Mouse (Mus musculus): ENCODE data around the gene Krt77. TPM values are rescaled to one million over a fixed set of nuclear protein-coding genes. Genes with fewer than 3 reads are reported as not detected.
A peak's percentile ranks its signal among the peaks of the same experiment; 100 is the strongest.

The Krt77 gene
- total RNA-seq, 2 experiments from 2014 or later: 7.2 to 9.4 TPM

DNA sequence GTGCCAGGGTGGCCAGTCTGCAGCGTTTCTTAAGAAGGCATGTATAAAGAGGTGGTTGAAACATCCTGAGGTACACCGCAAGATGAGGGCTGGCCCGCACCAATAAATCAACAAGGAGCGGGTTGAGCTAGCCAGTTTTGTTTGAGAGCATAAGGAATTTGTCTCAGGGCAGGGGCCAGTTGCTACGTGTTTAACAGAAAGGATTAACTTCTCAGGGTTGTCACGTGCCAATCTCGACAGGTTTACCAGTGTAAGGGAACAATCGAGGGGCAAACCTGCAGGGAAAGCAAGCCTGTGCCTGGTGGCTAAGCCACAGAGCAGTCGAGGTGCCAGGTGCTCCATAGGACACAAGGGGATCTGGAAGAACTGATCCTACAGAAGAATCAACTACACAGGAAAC, 26.3 kb downstream of the Krt77 start:
- no peak for DNase-seq (ENCODE audit: low spot score in 2 of 2)

DNA sequence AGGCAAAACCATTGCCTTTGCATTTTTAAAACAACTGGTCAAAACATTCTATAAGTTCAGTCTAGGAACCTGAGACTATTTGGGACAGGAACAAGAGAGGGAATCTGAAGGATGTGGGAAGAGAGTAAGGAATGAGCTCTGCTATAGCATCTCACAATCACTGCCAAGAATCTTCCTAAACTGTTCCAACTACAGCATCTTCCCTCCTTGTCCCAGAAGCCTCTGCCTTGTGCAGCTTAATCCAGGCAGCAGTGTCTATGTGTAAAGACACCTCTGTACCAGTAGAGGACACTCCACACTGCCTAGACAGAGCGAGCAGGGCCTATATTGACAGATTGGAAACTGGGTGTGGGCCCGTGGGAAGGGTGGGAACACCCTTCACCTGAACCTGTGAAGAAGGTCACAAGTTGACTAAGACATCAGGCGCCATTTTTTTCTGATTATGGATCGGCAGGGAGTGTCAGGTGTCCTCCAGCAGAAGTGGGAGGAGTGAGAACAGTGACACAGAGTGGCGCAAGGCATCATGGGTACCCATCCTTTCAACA, 34.6 kb downstream of the Krt77 start:
- DNase-seq (ENCODE audit: low spot score in 2 of 2): no peak

DNA sequence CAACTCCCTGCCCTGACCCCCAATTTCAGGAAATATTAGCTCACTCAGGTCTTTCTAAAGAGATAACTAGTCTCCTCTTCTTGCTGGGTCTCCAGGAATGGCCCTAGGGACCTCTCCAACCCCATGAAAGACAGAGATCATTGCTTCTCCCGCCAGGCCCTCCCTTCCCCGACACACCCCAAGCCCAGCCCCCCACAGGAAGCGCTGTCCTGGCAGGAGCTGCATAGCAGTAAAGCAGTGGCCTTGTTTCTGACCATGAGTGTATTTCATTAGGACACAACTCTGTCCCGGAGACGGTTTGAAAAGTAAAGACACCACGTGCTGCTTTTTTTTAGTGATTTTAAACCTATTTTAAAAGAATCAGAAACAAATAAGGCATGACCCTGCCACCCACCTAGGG, 36.4 kb downstream of the Krt77 start:
- no peak for DNase-seq (ENCODE audit: low spot score in 2 of 2)

DNA sequence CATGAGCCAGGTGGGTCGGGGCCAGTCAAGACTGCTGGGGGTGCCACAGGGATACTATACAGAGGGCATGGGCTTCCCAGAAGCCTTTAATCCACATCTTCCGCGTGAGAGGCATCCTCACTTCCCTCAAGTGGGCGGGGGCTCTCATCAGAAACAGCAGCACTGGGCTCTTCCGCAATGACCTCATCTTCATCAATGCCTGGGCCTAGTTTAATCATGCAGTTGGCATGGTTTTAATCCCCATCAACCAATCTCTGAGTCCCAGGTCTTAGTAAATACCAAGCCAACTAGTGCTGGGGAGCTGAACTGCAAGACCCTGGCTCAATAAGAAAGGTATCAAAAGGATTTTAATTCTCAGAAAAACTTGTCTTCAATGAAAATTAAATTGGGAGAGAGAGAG, 40.1 kb downstream of the Krt77 start:
- DNase-seq (ENCODE audit: low spot score in 2 of 2): no peak

DNA sequence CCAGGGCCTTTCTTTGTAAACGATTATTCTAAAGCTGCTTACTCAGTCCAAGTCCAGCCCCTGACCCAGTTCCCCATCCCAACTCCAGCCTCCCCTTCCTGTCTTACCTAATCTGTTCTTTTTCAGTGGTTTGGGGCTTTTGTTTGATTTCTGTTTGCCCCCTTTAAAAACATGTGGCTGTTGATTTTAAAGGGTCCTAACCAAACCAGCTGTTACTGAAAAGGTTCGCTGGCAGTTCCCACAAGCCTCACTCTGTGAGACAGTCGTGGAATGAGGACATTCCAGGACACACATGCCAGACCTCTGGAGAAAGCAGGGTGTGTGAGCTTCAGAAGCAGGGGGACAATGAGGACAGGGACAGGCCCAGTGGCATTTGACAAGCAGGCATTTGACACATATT, 47.7 kb downstream of the Krt77 start:
- no peak for DNase-seq (ENCODE audit: low spot score in 2 of 2)

DNA sequence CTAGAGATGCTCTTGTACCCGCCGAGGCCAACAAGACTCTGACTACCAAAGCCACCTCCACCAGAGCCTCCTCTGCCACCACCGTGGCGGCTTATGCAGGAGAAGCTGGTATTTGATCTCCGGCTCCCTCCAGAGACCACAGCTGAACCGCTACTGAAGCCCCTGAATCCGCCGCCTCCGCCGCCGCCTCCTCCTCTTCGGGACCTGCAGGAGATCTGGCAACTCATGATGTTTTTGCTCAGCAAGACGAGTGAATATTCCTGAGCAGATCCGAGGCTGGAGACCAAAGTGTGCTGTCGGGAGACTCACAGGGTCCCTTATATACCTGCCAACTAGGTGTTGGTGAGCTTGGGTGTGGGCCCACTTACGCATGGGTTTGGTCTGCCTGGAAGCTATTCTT, 51.6 kb downstream of the Krt77 start, which contains the start of gene Krt2:
Krt2 (minus strand) TSS at position 295 of the 400 bp plus-strand sequence.
- DNase-seq (ENCODE audit: low spot score in 2 of 2): peak in 1 of 2 experiments; percentile 18

Small RNA genes within 50 kb of the gene (microRNA-seq; reads per million reads assigned to microRNA genes)
- 0 reads per million in 2 experiments for gene Gm44356

Other genes starting within 250 kb of the Krt77 start
- gene Gm5414, start 241.5 kb downstream of the Krt77 start, total RNA-seq (2021): not detected
- gene Gm5478, start 222.3 kb downstream of the Krt77 start, total RNA-seq (2021): not detected
- not detected for gene Krt6b, start 189.4 kb downstream of the Krt77 start, total RNA-seq (2021)
- gene Krt6a, start 175.4 kb downstream of the Krt77 start, total RNA-seq (2021): not detected
- under 1 TPM; 0.33 to 0.48 TPM for gene Krt5, start 156.8 kb downstream of the Krt77 start, total RNA-seq (2021)
- gene Krt71, start 126.6 kb downstream of the Krt77 start, total RNA-seq (2021): not detected
- gene Krt72, start 83.2 kb downstream of the Krt77 start, total RNA-seq (2021): not detected
- gene Krt73, start 67.4 kb downstream of the Krt77 start, total RNA-seq (2021): 1 to 10 TPM; 7.7 to 8.2 TPM
- 1 to 10 TPM; 2.6 to 3.7 TPM for gene Krt2, start 51.5 kb downstream of the Krt77 start, total RNA-seq (2021)
- gene Krt1, start 18.9 kb downstream of the Krt77 start, total RNA-seq (2021): 1 to 10 TPM; 3.4 to 4.4 TPM
- gene Krt76, start 23.2 kb upstream of the Krt77 start, total RNA-seq (2021): not detected
- gene Krt4, start 55.0 kb upstream of the Krt77 start, total RNA-seq (2021): not detected
- under 1 TPM in 1 of 2 experiments, not detected in 1; 0.44 TPM for gene Krt79, start 70.6 kb upstream of the Krt77 start, total RNA-seq (2021)
- not detected for gene Krt78, start 84.6 kb upstream of the Krt77 start, total RNA-seq (2021)
- gene Krt8, start 134.8 kb upstream of the Krt77 start, total RNA-seq (2021): 1 to 10 TPM in 1 of 2 experiments, under 1 TPM in 1; 0.31 to 1.6 TPM
- gene Krt18, start 158.5 kb upstream of the Krt77 start, total RNA-seq (2021): 1 to 10 TPM in 1 of 2 experiments, under 1 TPM in 1; 0.45 to 3.4 TPM
- gene Eif4b, start 204.1 kb upstream of the Krt77 start, total RNA-seq (2021): 100 to 1,000 TPM; 179 to 184 TPM
- gene Tns2, start 230.7 kb upstream of the Krt77 start, total RNA-seq (2021): 10 to 100 TPM; 10.0 to 15.8 TPM

Measured in layer of hippocampus, postnatal 14 days (tissue).